Mouse (Mus musculus) monocyte, adult 2 months (primary cell): Measurements from ENCODE around the gene Crispld2.

ENCODE experiments used
- DNase-seq, 2 experiments: peaks; one replicate each; pipeline ENCODE4 v3.0.0; 2022; ENCODE audit warnings: low spot score in 2 of 2, low read depth in 1 of 2

The Crispld2 gene

GRCm38 (mm10) chr8:120000461-120000860 is 8.2 kb downstream of the Crispld2 start:
- no peak for DNase-seq

GRCm38 (mm10) chr8:120001712-120002111 is 9.5 kb downstream of the Crispld2 start:
- DNase-seq: no peak

- no peak for DNase-seq
Observed at GRCm38 (mm10) chr8:120002348-120002747, 10.1 kb downstream of the Crispld2 start.

GRCm38 (mm10) chr8:120004154-120004702 is 12.0 kb downstream of the Crispld2 start:
- DNase-seq: no peak

GRCm38 (mm10) chr8:120004705-120005381 is 12.6 kb downstream of the Crispld2 start:
- DNase-seq: no peak

- no peak for DNase-seq
Observed at GRCm38 (mm10) chr8:120006645-120007160, 14.5 kb downstream of the Crispld2 start.

- no peak for DNase-seq
Observed at GRCm38 (mm10) chr8:120007178-120007577, 14.9 kb downstream of the Crispld2 start.

- no peak for DNase-seq
Observed at GRCm38 (mm10) chr8:120009284-120009683, 17.0 kb downstream of the Crispld2 start.

- DNase-seq: no peak
Observed at GRCm38 (mm10) chr8:120012491-120012890, 20.3 kb downstream of the Crispld2 start.

- no peak for DNase-seq
Observed at GRCm38 (mm10) chr8:120012927-120013326, 20.7 kb downstream of the Crispld2 start.

GRCm38 (mm10) chr8:120014267-120015023 is 22.2 kb downstream of the Crispld2 start:
- no peak for DNase-seq

GRCm38 (mm10) chr8:120015916-120016315 is 23.7 kb downstream of the Crispld2 start:
- no peak for DNase-seq

- DNase-seq: peak in 1 of 2 experiments; percentile 18
Observed at GRCm38 (mm10) chr8:120016424-120016823, 24.2 kb downstream of the Crispld2 start.

GRCm38 (mm10) chr8:120017349-120017748 is 25.1 kb downstream of the Crispld2 start:
- DNase-seq: no peak

- no peak for DNase-seq
Observed at GRCm38 (mm10) chr8:120017786-120018185, 25.5 kb downstream of the Crispld2 start.

GRCm38 (mm10) chr8:120018379-120018778 is 26.1 kb downstream of the Crispld2 start:
- no peak for DNase-seq

- DNase-seq: no peak
Observed at GRCm38 (mm10) chr8:120019297-120019696, 27.1 kb downstream of the Crispld2 start.

- DNase-seq: no peak
Observed at GRCm38 (mm10) chr8:120020298-120020697, 28.1 kb downstream of the Crispld2 start.

- no peak for DNase-seq
Observed at GRCm38 (mm10) chr8:120026199-120026598, 34.0 kb downstream of the Crispld2 start.

- no peak for DNase-seq
Observed at GRCm38 (mm10) chr8:120026991-120027390, 34.8 kb downstream of the Crispld2 start.

GRCm38 (mm10) chr8:120030447-120030846 is 38.2 kb downstream of the Crispld2 start:
- no peak for DNase-seq
